Mouse (Mus musculus) G1E (cell line): ENCODE data around the gene Sh3gl1.

Source experiments
- CTCF ChIP-seq: IDR thresholded peaks from 2 replicates; pipeline ENCODE4 v1.5.1; 2012; ENCODE audit warnings: low read depth, low read length, inconsistent platforms, mixed read lengths
- GATA1 ChIP-seq: IDR thresholded peaks from 2 replicates; pipeline ENCODE4 v1.6.1; 2012; ENCODE audit warnings: borderline replicate concordance, low read length, inconsistent platforms, mixed read lengths
- GATA2 ChIP-seq: IDR thresholded peaks from 2 replicates; pipeline ENCODE4 v1.6.1; 2012; ENCODE audit warnings: low read depth, low read length, inconsistent platforms, borderline replicate concordance
- POLR2AphosphoS5 ChIP-seq: IDR thresholded peaks from 2 replicates; pipeline ENCODE4 v1.6.1; 2012; ENCODE audit warnings: low read depth, low read length, inconsistent platforms; ENCODE audit not compliant: insufficient replicate concordance
- TAL1 ChIP-seq: conservative IDR thresholded peaks from 2 replicates; pipeline ENCODE4 v1.6.1; 2012; ENCODE audit warnings: low read depth, low read length, inconsistent platforms, mixed read lengths

DNA sequence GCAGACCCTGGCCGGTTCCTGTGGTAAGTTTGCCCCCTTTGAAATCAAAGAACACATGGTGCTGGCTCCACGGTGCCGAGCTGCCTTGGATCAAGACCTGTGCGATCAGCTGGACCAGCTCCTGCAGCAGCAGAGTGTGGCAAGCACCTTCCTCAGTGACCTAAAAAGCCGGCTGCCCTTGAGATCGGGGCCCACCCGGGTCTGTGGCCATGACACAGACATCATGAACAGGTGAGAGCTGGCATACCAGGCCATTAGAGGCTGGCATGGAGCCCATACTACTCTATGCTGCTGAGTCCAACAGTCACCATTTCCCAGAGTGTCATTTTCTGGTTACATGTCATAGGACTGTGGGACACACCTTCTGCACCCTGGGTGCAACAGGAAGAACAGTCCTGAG lies 25.6 kb upstream of the Sh3gl1 start:
- TF ChIP-seq CTCF (no peak), GATA1 (no peak), TAL1 (no peak), POLR2AphosphoS5 (no peak), GATA2 (no peak)
